Mouse (Mus musculus): ENCODE data around the gene Kcnab1. TPM values are rescaled to one million over a fixed set of nuclear protein-coding genes. Genes with fewer than 3 reads are reported as not detected.

Gene Kcnab1
- polyA plus RNA-seq, 1 experiment from 2014 or later, result 3.0 TPM

DNA sequence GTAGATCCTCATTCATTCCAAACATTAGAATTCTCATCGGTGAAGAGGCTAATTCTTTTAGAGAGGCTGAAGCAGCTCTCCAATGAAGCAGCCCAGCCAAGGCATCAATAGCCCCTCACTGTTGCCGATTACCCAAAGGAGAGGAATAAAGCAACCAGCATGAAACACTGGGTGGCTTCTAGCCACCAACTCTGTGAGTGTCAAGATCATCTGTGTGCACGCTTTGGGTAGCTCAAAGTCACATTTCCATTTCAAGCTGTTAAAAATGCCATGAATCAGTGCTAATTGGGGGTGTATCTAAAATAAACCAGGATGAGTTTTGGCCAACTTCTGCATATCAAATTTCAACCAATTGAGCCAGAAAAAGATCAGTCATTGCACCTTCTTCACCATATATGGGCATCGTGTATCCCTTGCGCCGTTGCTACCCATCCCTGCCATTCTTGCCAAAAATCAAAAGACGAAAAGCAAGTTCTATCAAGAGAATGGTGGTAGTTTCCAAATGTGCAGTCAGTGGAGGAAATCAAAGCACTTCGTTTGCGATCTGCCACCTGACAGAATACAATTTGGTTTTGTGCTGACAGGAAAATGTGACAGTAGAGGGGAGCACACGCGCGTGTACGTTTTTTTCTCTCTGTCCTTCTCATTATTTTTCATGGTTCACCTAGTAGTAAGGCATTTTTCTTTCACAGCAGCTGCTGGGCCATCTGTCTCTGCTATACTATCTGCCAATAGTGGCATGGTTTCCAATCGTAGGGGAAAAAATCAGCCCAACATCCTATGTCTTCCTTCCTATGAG is 213.0 kb downstream of the Kcnab1 start:
- ATAC-seq (replicated peaks; ENCODE audit: insufficient number of reproducible peaks, low FRiP score, low TSS enrichment, low read depth) (no peak), DNase-seq (ENCODE audit: low spot score) (no peak)
- no peak overlapping the region for H3K4me2 ChIP-seq (ENCODE audit: low read depth, low read length)
- H3K4me1 ChIP-seq (ENCODE audit: control insufficient read depth, insufficient read depth, low read length), result no peaks in the 10 kb centered on the region
- no peak overlapping the region for H3K9ac ChIP-seq (replicated peaks; ENCODE audit: low read length)
- H3K9me3 ChIP-seq (replicated peaks; ENCODE audit: control insufficient read depth, low read length), result no peaks in the 10 kb centered on the region
- H3K27me3 ChIP-seq (ENCODE audit: control insufficient read depth, insufficient read depth, low read length), result no peaks in the 10 kb centered on the region
- WGBS, result 90% methylated on average over 14 of the region's 14 CpGs
- H3K36me3 ChIP-seq (replicated peaks; ENCODE audit: control insufficient read depth, insufficient read depth, low read depth, low read length), result no peaks in the 10 kb centered on the region
- no peak overlapping the region for H3K4me3 ChIP-seq (ENCODE audit: low read depth, low read length)
- H3K27ac ChIP-seq (replicated peaks; ENCODE audit: low read depth, low read length), result no peak overlapping the region

DNA sequence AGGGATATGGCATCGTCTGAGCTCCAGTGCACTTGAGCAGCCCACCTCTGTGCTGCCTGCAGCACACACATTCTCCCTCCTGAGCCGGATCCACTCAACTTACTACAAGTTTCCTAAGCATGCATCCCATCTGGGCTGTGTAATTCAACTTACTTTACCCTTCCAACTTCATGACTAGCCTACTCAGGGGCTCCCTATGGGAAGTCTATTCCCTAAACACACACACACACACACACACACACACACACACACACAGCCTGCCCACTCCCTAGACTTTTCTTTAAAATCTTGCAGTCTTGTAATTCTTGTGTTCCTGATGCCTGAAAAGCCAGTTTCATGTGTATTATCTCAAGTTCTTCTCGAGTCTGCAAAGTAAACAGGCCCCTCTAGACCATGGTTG is 216.1 kb downstream of the Kcnab1 start:
- WGBS, result 73% methylated on average over 3 of the region's 3 CpGs
- no peak for DNase-seq (ENCODE audit: low spot score)
- no peak overlapping the region for H3K27ac ChIP-seq (replicated peaks; ENCODE audit: low read depth, low read length)
- H3K27me3 ChIP-seq (ENCODE audit: control insufficient read depth, insufficient read depth, low read length), result no peaks in the 10 kb centered on the region
- no peak for ATAC-seq (replicated peaks; ENCODE audit: insufficient number of reproducible peaks, low FRiP score, low TSS enrichment, low read depth)
- no peaks in the 10 kb centered on the region for H3K4me1 ChIP-seq (ENCODE audit: control insufficient read depth, insufficient read depth, low read length)
- no peak overlapping the region for H3K4me2 ChIP-seq (ENCODE audit: low read depth, low read length)
- no peak overlapping the region for H3K4me3 ChIP-seq (ENCODE audit: low read depth, low read length)
- no peak overlapping the region for H3K9ac ChIP-seq (replicated peaks; ENCODE audit: low read length)
- H3K36me3 ChIP-seq (replicated peaks; ENCODE audit: control insufficient read depth, insufficient read depth, low read depth, low read length), result no peaks in the 10 kb centered on the region
- no peaks in the 10 kb centered on the region for H3K9me3 ChIP-seq (replicated peaks; ENCODE audit: control insufficient read depth, low read length)

DNA sequence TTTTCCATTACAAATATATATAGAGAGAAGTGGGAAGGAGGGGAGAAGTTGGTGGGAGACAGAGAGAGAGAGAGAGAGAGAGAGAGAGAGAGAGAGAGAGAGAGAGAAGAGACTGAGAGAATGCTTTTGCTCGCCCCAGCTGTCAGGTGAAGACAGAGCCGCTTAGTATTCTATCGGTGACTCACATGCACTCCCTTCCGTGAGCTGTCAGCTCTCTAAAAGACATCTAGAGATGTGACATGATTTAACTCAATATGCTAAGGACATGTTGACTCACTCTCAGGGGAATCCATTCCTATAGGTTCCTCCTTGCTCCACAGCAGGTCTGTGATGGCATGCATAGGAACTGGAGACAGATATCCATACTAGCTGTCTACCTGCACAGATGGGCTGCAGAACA is 219.6 kb downstream of the Kcnab1 start:
- H3K27me3 ChIP-seq (ENCODE audit: control insufficient read depth, insufficient read depth, low read length), result no peaks in the 10 kb centered on the region
- WGBS, result 89% methylated on average over 4 of the region's 4 CpGs
- H3K9ac ChIP-seq (replicated peaks; ENCODE audit: low read length), result no peak overlapping the region
- no peaks in the 10 kb centered on the region for H3K9me3 ChIP-seq (replicated peaks; ENCODE audit: control insufficient read depth, low read length)
- H3K36me3 ChIP-seq (replicated peaks; ENCODE audit: control insufficient read depth, insufficient read depth, low read depth, low read length), result no peaks in the 10 kb centered on the region
- DNase-seq (ENCODE audit: low spot score) (no peak), ATAC-seq (replicated peaks; ENCODE audit: insufficient number of reproducible peaks, low FRiP score, low TSS enrichment, low read depth) (no peak)
- no peak overlapping the region for H3K4me2 ChIP-seq (ENCODE audit: low read depth, low read length)
- H3K4me3 ChIP-seq (ENCODE audit: low read depth, low read length), result no peak overlapping the region
- no peak overlapping the region for H3K27ac ChIP-seq (replicated peaks; ENCODE audit: low read depth, low read length)
- no peaks in the 10 kb centered on the region for H3K4me1 ChIP-seq (ENCODE audit: control insufficient read depth, insufficient read depth, low read length)

DNA sequence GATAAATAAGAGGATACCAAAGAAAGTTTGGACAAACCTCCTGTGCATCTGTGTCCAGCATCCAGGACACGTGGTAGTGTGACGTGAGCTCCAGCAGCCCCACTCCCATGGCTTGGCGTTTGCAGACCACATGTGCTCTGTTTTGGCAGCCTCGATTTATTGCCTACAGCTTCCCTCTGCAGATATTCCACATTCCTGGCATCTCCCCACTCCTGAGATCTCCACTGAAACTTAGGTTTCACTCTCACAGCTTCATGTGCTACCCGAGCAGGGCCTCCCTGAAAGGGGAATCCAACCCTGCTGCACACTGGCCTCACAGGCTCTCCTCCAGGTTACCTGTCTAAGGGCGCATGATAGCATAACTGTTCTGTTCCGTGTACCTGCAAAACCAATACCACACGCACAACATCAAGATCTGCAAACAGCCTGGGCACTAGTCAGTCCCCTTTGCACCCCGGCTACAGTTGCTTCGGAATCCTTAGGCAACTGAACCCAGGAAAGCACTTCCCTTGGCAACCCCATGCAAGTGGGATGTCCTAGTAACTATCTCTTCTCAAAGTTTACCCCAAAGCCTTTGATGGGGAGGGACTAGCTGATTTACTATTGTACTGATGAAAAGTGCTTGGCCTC is 228.8 kb downstream of the Kcnab1 start:
- Histone ChIP-seq H3K9ac (replicated peaks; ENCODE audit: low read length) (no peak overlapping the region), H3K4me2 (ENCODE audit: low read depth, low read length) (no peak overlapping the region), H3K4me1 (ENCODE audit: control insufficient read depth, insufficient read depth, low read length) (no peaks in the 10 kb centered on the region), H3K4me3 (ENCODE audit: low read depth, low read length) (no peak overlapping the region), H3K9me3 (replicated peaks; ENCODE audit: control insufficient read depth, low read length) (no peaks in the 10 kb centered on the region), H3K27me3 (ENCODE audit: control insufficient read depth, insufficient read depth, low read length) (no peaks in the 10 kb centered on the region), H3K27ac (replicated peaks; ENCODE audit: low read depth, low read length) (no peak overlapping the region), H3K36me3 (replicated peaks; ENCODE audit: control insufficient read depth, insufficient read depth, low read depth, low read length) (no peaks in the 10 kb centered on the region)
- 78% methylated on average over 10 of the region's 10 CpGs for WGBS
- DNase-seq (ENCODE audit: low spot score), result no peak
- ATAC-seq (replicated peaks; ENCODE audit: insufficient number of reproducible peaks, low FRiP score, low TSS enrichment, low read depth), result no peak

DNA sequence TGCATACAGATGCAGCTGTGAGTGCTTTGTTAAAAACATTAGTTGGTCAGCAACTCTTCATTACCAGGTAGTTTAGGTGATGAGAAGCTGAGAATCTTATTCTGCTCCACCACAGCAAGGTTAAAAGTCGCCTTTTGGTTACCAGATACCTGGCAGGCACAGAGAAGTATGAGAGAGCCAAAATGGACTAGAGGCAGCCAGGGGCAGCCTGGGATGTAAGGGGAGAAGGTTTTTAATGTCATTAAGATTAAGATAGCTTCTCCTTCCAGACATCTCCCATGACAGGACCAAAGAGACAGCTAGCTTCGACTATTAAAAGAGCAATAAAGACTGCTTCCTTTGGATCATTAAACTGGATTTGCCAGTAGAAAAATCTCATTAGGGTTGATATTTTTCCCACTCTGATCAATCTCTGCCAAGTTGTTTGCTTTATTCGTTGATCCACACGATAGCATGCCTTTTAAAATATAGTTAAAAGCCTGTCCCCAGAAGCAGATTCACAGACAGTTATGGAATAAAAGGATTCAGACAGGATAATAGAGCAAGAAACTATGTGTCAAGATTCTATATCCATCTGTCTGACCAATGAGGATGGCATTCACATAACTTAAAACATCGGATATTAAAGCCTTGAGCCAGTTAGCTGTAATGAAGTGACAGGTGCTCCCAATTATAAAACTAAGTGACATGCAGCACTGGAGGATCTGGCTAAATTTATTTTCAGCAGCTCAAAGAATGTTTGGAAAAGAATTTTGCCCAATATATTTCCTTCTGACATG is 231.2 kb downstream of the Kcnab1 start:
- no peaks in the 10 kb centered on the region for H3K27me3 ChIP-seq (ENCODE audit: control insufficient read depth, insufficient read depth, low read length)
- H3K36me3 ChIP-seq (replicated peaks; ENCODE audit: control insufficient read depth, insufficient read depth, low read depth, low read length), result no peaks in the 10 kb centered on the region
- WGBS, result 78% methylated on average over 5 of the region's 5 CpGs
- H3K4me3 ChIP-seq (ENCODE audit: low read depth, low read length), result no peak overlapping the region
- H3K4me1 ChIP-seq (ENCODE audit: control insufficient read depth, insufficient read depth, low read length), result no peaks in the 10 kb centered on the region
- H3K4me2 ChIP-seq (ENCODE audit: low read depth, low read length), result no peak overlapping the region
- H3K27ac ChIP-seq (replicated peaks; ENCODE audit: low read depth, low read length), result no peak overlapping the region
- DNase-seq (ENCODE audit: low spot score) (no peak), ATAC-seq (replicated peaks; ENCODE audit: insufficient number of reproducible peaks, low FRiP score, low TSS enrichment, low read depth) (no peak)
- no peaks in the 10 kb centered on the region for H3K9me3 ChIP-seq (replicated peaks; ENCODE audit: control insufficient read depth, low read length)
- H3K9ac ChIP-seq (replicated peaks; ENCODE audit: low read length), result no peak overlapping the region

DNA sequence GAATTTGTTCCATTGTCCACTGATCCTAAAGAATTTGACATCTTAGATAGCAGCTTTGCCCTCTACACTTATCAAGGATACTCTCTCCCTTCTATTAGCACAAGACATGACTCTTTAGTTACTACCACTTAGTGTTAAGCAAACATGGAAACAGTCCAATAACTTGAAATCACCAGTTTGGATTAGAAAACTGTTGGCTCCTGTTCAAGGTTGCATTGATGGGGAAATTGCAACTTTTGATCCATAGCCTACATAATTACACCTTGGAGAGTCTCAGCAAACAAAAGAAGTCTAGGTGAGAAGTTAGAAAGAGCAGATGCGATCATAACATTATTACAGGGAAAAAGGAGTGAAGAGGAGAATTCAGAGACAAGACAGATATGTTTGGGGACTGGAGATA is 237.0 kb downstream of the Kcnab1 start:
- no peaks in the 10 kb centered on the region for H3K27me3 ChIP-seq (ENCODE audit: control insufficient read depth, insufficient read depth, low read length)
- 97% methylated on average over 1 of the region's 1 CpGs for WGBS
- H3K27ac ChIP-seq (replicated peaks; ENCODE audit: low read depth, low read length), result no peak overlapping the region
- DNase-seq (ENCODE audit: low spot score) (no peak), ATAC-seq (replicated peaks; ENCODE audit: insufficient number of reproducible peaks, low FRiP score, low TSS enrichment, low read depth) (no peak)
- no peak overlapping the region for H3K4me2 ChIP-seq (ENCODE audit: low read depth, low read length)
- no peak overlapping the region for H3K4me3 ChIP-seq (ENCODE audit: low read depth, low read length)
- H3K9me3 ChIP-seq (replicated peaks; ENCODE audit: control insufficient read depth, low read length), result no peaks in the 10 kb centered on the region
- H3K9ac ChIP-seq (replicated peaks; ENCODE audit: low read length), result no peak overlapping the region
- no peaks in the 10 kb centered on the region for H3K4me1 ChIP-seq (ENCODE audit: control insufficient read depth, insufficient read depth, low read length)
- H3K36me3 ChIP-seq (replicated peaks; ENCODE audit: control insufficient read depth, insufficient read depth, low read depth, low read length), result no peaks in the 10 kb centered on the region

DNA sequence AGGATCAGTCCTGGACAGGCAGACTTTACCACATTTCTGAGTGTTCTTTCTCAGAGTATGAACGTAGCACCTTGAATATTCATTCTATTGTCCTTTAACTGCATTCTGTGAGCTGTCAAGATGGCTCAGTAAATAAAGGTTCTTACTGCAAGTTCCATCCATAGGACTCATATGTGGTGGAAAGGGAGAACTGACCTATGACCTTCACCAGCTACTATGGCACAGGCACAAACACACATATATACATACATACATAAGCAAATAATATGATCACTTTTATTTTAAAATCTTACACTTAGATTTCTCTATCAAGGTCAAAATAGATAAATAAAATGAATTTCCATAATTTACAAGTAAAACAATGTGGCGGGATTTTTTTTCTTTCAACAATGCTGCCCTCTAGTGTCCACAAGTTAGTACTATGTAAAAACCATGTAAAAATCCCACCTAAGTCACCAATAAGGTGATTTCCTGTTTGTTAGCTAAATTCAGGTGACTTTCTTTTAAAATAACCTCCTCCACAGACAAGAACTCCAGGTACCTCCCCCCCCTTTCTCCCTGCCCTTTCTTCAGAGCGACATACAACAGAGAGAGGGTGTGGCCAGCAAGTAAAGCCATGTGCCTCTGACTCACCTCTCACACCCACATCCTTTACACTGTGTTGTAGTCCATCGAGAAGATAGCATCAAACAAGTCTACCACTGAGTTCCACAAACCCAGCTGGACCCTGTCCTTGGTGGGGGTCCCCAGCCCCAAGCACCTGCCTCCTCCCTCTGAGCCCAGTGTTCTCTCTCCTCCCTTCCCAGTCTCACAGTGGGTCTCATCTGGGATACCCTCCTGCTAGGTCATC is 243.3 kb downstream of the Kcnab1 start:
- H3K27me3 ChIP-seq (ENCODE audit: control insufficient read depth, insufficient read depth, low read length), result no peaks in the 10 kb centered on the region
- H3K4me2 ChIP-seq (ENCODE audit: low read depth, low read length), result no peak overlapping the region
- no peaks in the 10 kb centered on the region for H3K4me1 ChIP-seq (ENCODE audit: control insufficient read depth, insufficient read depth, low read length)
- no peak overlapping the region for H3K27ac ChIP-seq (replicated peaks; ENCODE audit: low read depth, low read length)
- no peaks in the 10 kb centered on the region for H3K9me3 ChIP-seq (replicated peaks; ENCODE audit: control insufficient read depth, low read length)
- H3K36me3 ChIP-seq (replicated peaks; ENCODE audit: control insufficient read depth, insufficient read depth, low read depth, low read length), result no peaks in the 10 kb centered on the region
- no peak overlapping the region for H3K4me3 ChIP-seq (ENCODE audit: low read depth, low read length)
- 52% methylated on average over 4 of the region's 4 CpGs for WGBS
- no peak for ATAC-seq (replicated peaks; ENCODE audit: insufficient number of reproducible peaks, low FRiP score, low TSS enrichment, low read depth)
- DNase-seq (ENCODE audit: low spot score), result peak; percentile 72
- no peak overlapping the region for H3K9ac ChIP-seq (replicated peaks; ENCODE audit: low read length)

All from embryonic facial prominence, embryonic 11.5 days (tissue).